Mouse (Mus musculus): Measurements from ENCODE around the gene Dennd2c. TPM values are rescaled to one million over a fixed set of nuclear protein-coding genes. Genes with fewer than 3 reads are reported as not detected.

The Dennd2c gene
- polyA plus RNA-seq (2014; fragmentation: Illumina TruSeq; extraction: RNeasy Lipid Tissue Mini Kit (QIAGEN cat#74804); ENCODE audit: low read depth, low replicate concordance): 0.93 TPM

GRCm38 (mm10) chr3:103102454-103103390 lies at the start of gene Dennd2c:
Dennd2c (plus strand) TSS chr3:103102604.

GRCm38 (mm10) chr3:103058207-103059157 lies 43.9 kb upstream of the Dennd2c start, which contains the start of gene Nras:
Nras (plus strand) TSS chr3:103058285.

GRCm38 (mm10) chr3:103073771-103074170 lies 28.6 kb upstream of the Dennd2c start, which contains the start of gene Ampd1:
Ampd1 (plus strand) TSS chr3:103074014.

GRCm38 (mm10) chr3:103171505-103172267 lies 69.3 kb downstream of the Dennd2c start, which contains the start of gene Bcas2:
Bcas2 (plus strand) TSS chr3:103171655.

Other genes with a start within 250 kb of the Dennd2c start
- 0.32 TPM for gene Sycp1, start 166.5 kb upstream of the Dennd2c start, polyA plus RNA-seq (2014; fragmentation: Illumina TruSeq; extraction: RNeasy Lipid Tissue Mini Kit (QIAGEN cat#74804); ENCODE audit: low read depth, low replicate concordance)
- 6.9 TPM for gene Nr1h5, start 138.5 kb upstream of the Dennd2c start, polyA plus RNA-seq (2014; fragmentation: Illumina TruSeq; extraction: RNeasy Lipid Tissue Mini Kit (QIAGEN cat#74804); ENCODE audit: low read depth, low replicate concordance)
- gene Sike1, start 106.9 kb upstream of the Dennd2c start, polyA plus RNA-seq (2014; fragmentation: Illumina TruSeq; extraction: RNeasy Lipid Tissue Mini Kit (QIAGEN cat#74804); ENCODE audit: low read depth, low replicate concordance): 11.2 TPM
- gene Csde1, start 82.2 kb upstream of the Dennd2c start, polyA plus RNA-seq (2014; fragmentation: Illumina TruSeq; extraction: RNeasy Lipid Tissue Mini Kit (QIAGEN cat#74804); ENCODE audit: low read depth, low replicate concordance): 254 TPM
- 19.1 TPM for gene Nras, start 44.3 kb upstream of the Dennd2c start, polyA plus RNA-seq (2014; fragmentation: Illumina TruSeq; extraction: RNeasy Lipid Tissue Mini Kit (QIAGEN cat#74804); ENCODE audit: low read depth, low replicate concordance)
- not detected for gene Ampd1, start 28.6 kb upstream of the Dennd2c start, polyA plus RNA-seq (2014; fragmentation: Illumina TruSeq; extraction: RNeasy Lipid Tissue Mini Kit (QIAGEN cat#74804); ENCODE audit: low read depth, low replicate concordance)
- gene Bcas2, start 69.1 kb downstream of the Dennd2c start, polyA plus RNA-seq (2014; fragmentation: Illumina TruSeq; extraction: RNeasy Lipid Tissue Mini Kit (QIAGEN cat#74804); ENCODE audit: low read depth, low replicate concordance): 53.1 TPM
- 22.7 TPM for gene Trim33, start 176.7 kb downstream of the Dennd2c start, polyA plus RNA-seq (2014; fragmentation: Illumina TruSeq; extraction: RNeasy Lipid Tissue Mini Kit (QIAGEN cat#74804); ENCODE audit: low read depth, low replicate concordance)

Data from liver, adult 10 weeks (tissue).